Mouse (Mus musculus): Measurements from ENCODE around the gene Babam1. TPM values are rescaled to one million over a fixed set of nuclear protein-coding genes. Genes with fewer than 3 reads are reported as not detected.

Babam1 gene
- polyA plus RNA-seq, 1 experiment from 2014 or later: 83.3 TPM

GRCm38 (mm10) chr8:71373000-71373399 lies 23.7 kb upstream of the Babam1 start:
- no peaks in the 10 kb centered on the region for H3K9me3 ChIP-seq
- no peak overlapping the region for H3K27ac ChIP-seq
- H3K4me3 ChIP-seq: no peak overlapping the region
- no peak overlapping the region for H3K9ac ChIP-seq
- WGBS: 89% methylated on average over 3 of the region's 3 CpGs
- no peak for ATAC-seq (ENCODE audit: low FRiP score)
- peaks cover 48% of the 10 kb centered on the region for H3K4me1 ChIP-seq (replicated peaks)
- H3K4me2 ChIP-seq: no peak overlapping the region
- no peaks in the 10 kb centered on the region for H3K27me3 ChIP-seq
- H3K36me3 ChIP-seq: peaks cover 37% of the 10 kb centered on the region

- H3K4me1 ChIP-seq (replicated peaks): peaks cover 51% of the 10 kb centered on the region
- H3K27ac ChIP-seq: no peak overlapping the region; the same call in 1 of the 2 replicates
- no peaks in the 10 kb centered on the region for H3K27me3 ChIP-seq
- 0 out of 2 replicates have a peak overlapping the region, but pooled peaks have one; percentile 75 for H3K9ac ChIP-seq
- H3K9me3 ChIP-seq: no peaks in the 10 kb centered on the region
- H3K4me2 ChIP-seq: 0 out of 2 replicates have a peak overlapping the region, but pooled peaks have one; percentile 67
- peaks cover 26% of the 10 kb centered on the region for H3K36me3 ChIP-seq
- no peak overlapping the region for H3K4me3 ChIP-seq
- WGBS: 80% methylated on average over 17 of the region's 17 CpGs
- ATAC-seq (ENCODE audit: low FRiP score): no peak
Measured at GRCm38 (mm10) chr8:71374616-71375206, 21.9 kb upstream of the Babam1 start.

DNA sequence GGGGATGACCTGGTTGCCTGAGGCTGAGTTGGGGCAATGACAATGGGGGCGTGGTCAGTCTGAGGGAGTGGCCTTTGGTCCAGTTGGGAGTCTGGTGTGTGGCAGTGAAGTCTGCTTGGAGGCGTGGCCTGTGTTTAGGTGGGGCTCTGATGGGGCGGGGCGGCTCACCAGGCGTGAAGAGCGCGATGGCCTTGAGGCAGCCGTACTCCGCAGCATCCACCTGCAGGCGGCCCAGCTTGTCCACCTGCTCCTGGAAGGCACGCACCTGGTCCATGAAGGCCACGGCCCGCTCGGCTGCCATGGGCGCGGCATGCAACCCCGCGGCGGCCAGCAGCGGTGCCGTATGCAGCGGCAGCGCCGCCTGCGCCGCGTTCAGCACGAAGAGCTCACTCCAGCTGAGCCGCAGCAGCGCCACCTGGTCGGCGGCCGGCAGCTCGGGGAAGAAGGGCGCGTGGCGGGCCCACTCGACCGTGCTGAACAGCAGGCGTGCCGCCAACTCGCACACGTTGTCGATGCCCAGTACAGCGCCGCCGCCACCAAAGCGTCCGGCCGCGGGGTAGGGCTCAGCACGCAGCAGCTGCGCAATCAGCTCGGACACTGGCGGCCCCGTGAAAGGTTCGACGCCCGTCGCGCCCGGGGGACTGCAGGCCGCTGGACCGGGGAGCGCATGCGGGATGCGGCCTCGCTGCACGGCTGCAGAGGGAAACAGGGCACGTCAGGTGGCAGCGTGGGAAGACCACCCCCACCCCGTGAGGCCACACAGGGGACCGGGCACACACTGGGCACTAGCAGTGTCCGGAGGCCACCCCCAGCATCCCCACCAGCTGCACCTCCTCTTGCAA lies 20.9 kb upstream of the Babam1 start:
- Histone ChIP-seq H3K36me3 (peaks cover 24% of the 10 kb centered on the region), H3K4me2 (peak overlapping the region; percentile 67), H3K4me1 (replicated peaks) (peaks cover 56% of the 10 kb centered on the region), H3K9me3 (no peaks in the 10 kb centered on the region), H3K27ac (peak overlapping the region; percentile 82), H3K9ac (peak overlapping the region; percentile 75), H3K27me3 (no peaks in the 10 kb centered on the region), H3K4me3 (peak overlapping the region; percentile 40)
- peak; percentile 4; the same call in 1 of the 2 replicates for ATAC-seq (ENCODE audit: low FRiP score)
- WGBS: 5% methylated on average over 63 of the region's 74 CpGs

- Histone ChIP-seq H3K4me1 (replicated peaks) (peaks cover 60% of the 10 kb centered on the region), H3K36me3 (peaks cover 24% of the 10 kb centered on the region), H3K4me3 (peak overlapping the region; percentile 40), H3K9ac (peak overlapping the region; percentile 75), H3K9me3 (no peaks in the 10 kb centered on the region), H3K4me2 (peak overlapping the region; percentile 67), H3K27ac (peak overlapping the region; percentile 82; the same call in 1 of the 2 replicates), H3K27me3 (no peaks in the 10 kb centered on the region)
- ATAC-seq (ENCODE audit: low FRiP score): no peak
- WGBS: 23% methylated on average over 8 of the region's 8 CpGs
Measured at GRCm38 (mm10) chr8:71376423-71377030, 20.1 kb upstream of the Babam1 start.

DNA sequence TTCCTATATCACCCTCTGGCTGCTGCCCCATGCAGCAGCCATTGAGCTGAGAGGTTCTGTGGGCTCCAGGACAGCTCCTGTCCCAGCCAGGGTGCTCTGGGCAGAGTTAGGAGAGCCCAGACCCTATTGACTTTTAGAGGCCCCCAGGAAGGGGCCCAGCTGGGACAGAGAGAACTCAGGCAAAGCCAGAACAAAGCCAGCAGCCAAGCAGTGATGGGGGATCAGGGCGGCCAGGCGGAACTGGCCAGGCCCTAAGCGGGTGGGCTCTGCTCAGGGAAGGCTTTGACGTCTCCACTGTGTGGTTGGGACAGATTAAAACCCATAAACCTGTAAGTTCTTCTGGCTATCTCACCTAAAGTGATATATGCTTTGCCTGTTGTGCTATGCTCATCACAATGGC lies 17.7 kb upstream of the Babam1 start:
- Histone ChIP-seq H3K4me2 (peak overlapping the region; percentile 100), H3K9me3 (no peaks in the 10 kb centered on the region), H3K36me3 (peaks cover 16% of the 10 kb centered on the region), H3K27ac (no peak overlapping the region; the same call in 1 of the 2 replicates), H3K27me3 (no peaks in the 10 kb centered on the region), H3K4me1 (replicated peaks) (peaks cover 78% of the 10 kb centered on the region), H3K9ac (peak overlapping the region; percentile 87), H3K4me3 (peak overlapping the region; percentile 62)
- ATAC-seq (ENCODE audit: low FRiP score): no peak
- WGBS: 23% methylated on average over 4 of the region's 4 CpGs

GRCm38 (mm10) chr8:71379512-71380075 lies 17.1 kb upstream of the Babam1 start:
- no peak overlapping the region for H3K27ac ChIP-seq
- H3K36me3 ChIP-seq: peaks cover 11% of the 10 kb centered on the region
- H3K9me3 ChIP-seq: no peaks in the 10 kb centered on the region
- H3K27me3 ChIP-seq: no peaks in the 10 kb centered on the region
- peak overlapping the region; percentile 87 for H3K9ac ChIP-seq
- peak overlapping the region; percentile 62 for H3K4me3 ChIP-seq
- peaks cover 78% of the 10 kb centered on the region for H3K4me1 ChIP-seq (replicated peaks)
- peak overlapping the region; percentile 100 for H3K4me2 ChIP-seq
- WGBS: 17% methylated on average over 3 of the region's 3 CpGs
- ATAC-seq (ENCODE audit: low FRiP score): no peak

GRCm38 (mm10) chr8:71380178-71381171 lies 16.2 kb upstream of the Babam1 start:
- peak overlapping the region; percentile 90; the same call in 1 of the 2 replicates for H3K27ac ChIP-seq
- H3K36me3 ChIP-seq: peaks cover 7% of the 10 kb centered on the region
- H3K4me3 ChIP-seq: peak overlapping the region; percentile 62
- no peak for ATAC-seq (ENCODE audit: low FRiP score)
- H3K9ac ChIP-seq: peak overlapping the region; percentile 87
- H3K4me1 ChIP-seq (replicated peaks): peaks cover 71% of the 10 kb centered on the region
- no peaks in the 10 kb centered on the region for H3K9me3 ChIP-seq
- WGBS: 1% methylated on average over 72 of the region's 72 CpGs
- peak overlapping the region; percentile 100 for H3K4me2 ChIP-seq
- H3K27me3 ChIP-seq: no peaks in the 10 kb centered on the region

DNA sequence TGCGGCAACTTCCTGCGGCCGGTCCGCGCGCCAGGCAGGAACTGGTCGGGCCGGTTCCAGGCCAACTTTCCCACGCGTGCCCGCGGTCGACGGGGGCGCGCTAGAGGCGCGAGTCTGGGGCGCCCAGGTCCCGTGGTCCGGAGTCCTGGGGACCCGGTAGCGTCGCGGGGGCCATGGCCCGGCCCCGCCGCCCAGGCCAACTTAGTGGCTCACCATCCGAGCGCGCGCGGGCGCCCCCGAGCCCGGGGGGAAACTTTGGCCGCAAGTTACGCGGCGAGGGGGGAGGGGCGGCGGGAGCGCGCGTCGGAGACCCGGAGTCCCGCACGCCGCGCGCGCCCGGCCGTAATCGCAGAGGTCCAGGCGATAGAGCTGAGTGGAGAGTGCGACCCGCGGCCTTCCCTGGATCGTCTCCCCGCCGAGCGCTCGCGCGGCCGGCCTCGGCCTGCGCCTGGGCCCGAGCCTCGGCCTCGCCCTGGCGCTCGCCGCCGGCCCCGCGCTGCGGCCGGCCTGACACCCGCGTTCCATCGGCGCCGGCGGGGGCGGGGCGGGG lies 15.2 kb upstream of the Babam1 start, which contains the start of gene Nr2f6:
Gene Nr2f6, minus strand, starts transcription at position 540 of the 550 bp plus-strand sequence.
- Histone ChIP-seq H3K9ac (peak within 1 kb of the TSS; percentile 87), H3K4me1 (replicated peaks) (peaks cover 61% of the 10 kb centered on the region), H3K9me3 (no peaks in the 10 kb centered on the region), H3K4me2 (peak within 1 kb of the TSS; percentile 100), H3K36me3 (peaks cover 7% of the 10 kb centered on the region), H3K4me3 (peak within 1 kb of the TSS; percentile 62), H3K27me3 (no peaks in the 10 kb centered on the region), H3K27ac (peak within 1 kb of the TSS; percentile 90)
- WGBS: 2% methylated on average over 49 of the region's 89 CpGs
- peak; percentile 57 for ATAC-seq (ENCODE audit: low FRiP score)

- Histone ChIP-seq H3K4me3 (peak overlapping the region; percentile 62), H3K27me3 (no peaks in the 10 kb centered on the region), H3K27ac (peak overlapping the region; percentile 90), H3K36me3 (peaks cover 7% of the 10 kb centered on the region), H3K9me3 (no peaks in the 10 kb centered on the region), H3K4me2 (peak overlapping the region; percentile 100), H3K4me1 (replicated peaks) (peaks cover 55% of the 10 kb centered on the region), H3K9ac (peak overlapping the region; percentile 87)
- WGBS: under 1% methylated on average over 45 of the region's 80 CpGs
- ATAC-seq (ENCODE audit: low FRiP score): peak; percentile 74
Measured at GRCm38 (mm10) chr8:71381971-71382961, 14.4 kb upstream of the Babam1 start.

- Histone ChIP-seq H3K9ac (no peak overlapping the region), H3K4me2 (no peak overlapping the region)
- no peak for ATAC-seq (ENCODE audit: low FRiP score)
Measured at GRCm38 (mm10) chr8:71383396-71383795, 13.3 kb upstream of the Babam1 start.

More at GRCm38 (mm10) chr8:71383396-71383795, 13.3 kb upstream of the Babam1 start:
- Histone ChIP-seq H3K9me3 (no peaks in the 10 kb centered on the region), H3K27ac (no peak overlapping the region), H3K36me3 (no peaks in the 10 kb centered on the region), H3K27me3 (no peaks in the 10 kb centered on the region), H3K4me1 (replicated peaks) (peaks cover 47% of the 10 kb centered on the region), H3K4me3 (no peak overlapping the region)
- 13% methylated on average over 11 of the region's 12 CpGs for WGBS

Measured in hindbrain, embryonic 13.5 days (tissue).